Mouse (Mus musculus): ENCODE data around the gene Hebp2.

- no peak for TF ChIP-seq CTCF (IDR thresholded peaks at IDR 0.05; ENCODE audit: low read depth, low read length)
- TF ChIP-seq GATA1 (IDR thresholded peaks at IDR 0.05; ENCODE audit: borderline replicate concordance, low read length): no peak
- no peak for TF ChIP-seq POLR2AphosphoS5 (IDR thresholded peaks at IDR 0.05; ENCODE audit: insufficient replicate concordance, low read depth, low read length)
- no peak for TF ChIP-seq GATA2 (IDR thresholded peaks at IDR 0.05; ENCODE audit: borderline replicate concordance, low read depth, low read length)
- no peak for TF ChIP-seq TAL1 (conservative IDR thresholded peaks at IDR 0.05; ENCODE audit: low read depth, low read length)
These were observed at the start of gene Hebp2 for GRCm38 (mm10) chr10:18545813-18546235.

All from G1E (cell line).